Mouse (Mus musculus): ENCODE results near the gene Mif4gd.

The Mif4gd gene

GRCm38 (mm10) chr11:115634109-115634508, 21.3 kb upstream of the Mif4gd start:
- no peak for DNase-seq (ENCODE audit: extremely low read depth, low read depth, low spot score)

GRCm38 (mm10) chr11:115632862-115633261, 20.1 kb upstream of the Mif4gd start:
- DNase-seq (ENCODE audit: extremely low read depth, low read depth, low spot score), result no peak

- no peak for DNase-seq (ENCODE audit: extremely low read depth, low read depth, low spot score)
Observed at GRCm38 (mm10) chr11:115632247-115632646, 19.5 kb upstream of the Mif4gd start.

GRCm38 (mm10) chr11:115631505-115631890, 18.7 kb upstream of the Mif4gd start:
- DNase-seq (ENCODE audit: extremely low read depth, low read depth, low spot score), result no peak

- DNase-seq (ENCODE audit: extremely low read depth, low read depth, low spot score), result no peak
Observed at GRCm38 (mm10) chr11:115630532-115631504, 18.0 kb upstream of the Mif4gd start.

- DNase-seq (ENCODE audit: extremely low read depth, low read depth, low spot score), result no peak
Observed at GRCm38 (mm10) chr11:115629734-115630531, 17.2 kb upstream of the Mif4gd start.

GRCm38 (mm10) chr11:115628465-115629101, 15.8 kb upstream of the Mif4gd start:
- no peak for DNase-seq (ENCODE audit: extremely low read depth, low read depth, low spot score)

GRCm38 (mm10) chr11:115627705-115628464, 15.1 kb upstream of the Mif4gd start, which contains the start of gene Slc25a19:
Gene Slc25a19, minus strand, starts transcription at chr11:115628295.
- peak; percentile 99 for DNase-seq (ENCODE audit: extremely low read depth, low read depth, low spot score)

GRCm38 (mm10) chr11:115626824-115627616, 14.3 kb upstream of the Mif4gd start:
- no peak for DNase-seq (ENCODE audit: extremely low read depth, low read depth, low spot score)

GRCm38 (mm10) chr11:115625877-115626276, 13.1 kb upstream of the Mif4gd start:
- DNase-seq (ENCODE audit: extremely low read depth, low read depth, low spot score), result no peak

GRCm38 (mm10) chr11:115623487-115624070, 10.8 kb upstream of the Mif4gd start:
- no peak for DNase-seq (ENCODE audit: extremely low read depth, low read depth, low spot score)

GRCm38 (mm10) chr11:115619949-115620348, 7.2 kb upstream of the Mif4gd start:
- DNase-seq (ENCODE audit: extremely low read depth, low read depth, low spot score), result no peak

- no peak for DNase-seq (ENCODE audit: extremely low read depth, low read depth, low spot score)
Observed at GRCm38 (mm10) chr11:115618732-115619516, 6.2 kb upstream of the Mif4gd start.

GRCm38 (mm10) chr11:115618001-115618400, 5.2 kb upstream of the Mif4gd start:
- DNase-seq (ENCODE audit: extremely low read depth, low read depth, low spot score), result no peak

- no peak for DNase-seq (ENCODE audit: extremely low read depth, low read depth, low spot score)
Observed at GRCm38 (mm10) chr11:115616893-115617292, 4.1 kb upstream of the Mif4gd start.

GRCm38 (mm10) chr11:115616371-115616770, 3.6 kb upstream of the Mif4gd start:
- DNase-seq (ENCODE audit: extremely low read depth, low read depth, low spot score), result no peak

GRCm38 (mm10) chr11:115615875-115616274, 3.1 kb upstream of the Mif4gd start:
- no peak for DNase-seq (ENCODE audit: extremely low read depth, low read depth, low spot score)

GRCm38 (mm10) chr11:115615108-115615825, 2.5 kb upstream of the Mif4gd start:
- no peak for DNase-seq (ENCODE audit: extremely low read depth, low read depth, low spot score)

All from fat pad, adult 2 months (tissue).